Comparison of ENCODE assay signal across 8 mouse cellular contexts in genomic region chr8:46162953-46163869, GRCm38 (mm10). TPM values are rescaled to one million over a fixed set of nuclear protein-coding genes. Genes with fewer than 3 reads are reported as not detected.
A peak's percentile ranks its signal among the peaks of the same experiment; 100 is the strongest.
DNase-seq lines count a peak whose midpoint lies in the region; ATAC-seq and TF ChIP-seq lines count a peak whose summit lies in the region.

No protein-coding gene starts in this region.

- POLR2A ChIA-PET in Patski (lab: Charles Lee), result interaction anchor here (0.6 to 1.8 kb wide), 3 partner anchors 10 to 476 kb away, joined by 4 to 12 read pairs (median 4); partner anchors contain the start of gene Snx25

- peak; percentile 79 for DNase-seq in Patski (ENCODE audit: low read depth, low spot score)
- peak; percentile 98 to 99 for DNase-seq in cerebellum, postnatal 14 days
- peak; percentile 90 to 94 for DNase-seq in frontal cortex, postnatal 14 days (ENCODE audit: low spot score in 2 of 2)
- peak; percentile 96 for DNase-seq in hindbrain, embryonic 14.5 days (ENCODE audit: low spot score)
- DNase-seq in layer of hippocampus, postnatal 36 days, result peak; percentile 97
- peak; percentile 96 for DNase-seq in lung, postnatal 36 days
- peak; percentile 97 for DNase-seq in retina, postnatal 1 day
- DNase-seq in urinary bladder, adult 18-20 months (ENCODE audit: low spot score in 2 of 2), result peak; percentile 96 to 97

- no peak for TF ChIP-seq CTCF in Patski (IDR thresholded peaks at IDR 0.05)

- H3K27me3 ChIP-seq in Patski, result no peaks in the 10 kb centered on the region
- H3K27me3 ChIP-seq in hindbrain, embryonic 14.5 days (ENCODE audit: control insufficient read depth, insufficient read depth, low read length), result no peaks in the 10 kb centered on the region

- H3K9me3 ChIP-seq in hindbrain, embryonic 14.5 days (ENCODE audit: control insufficient read depth, low read length), result no peaks in the 10 kb centered on the region

- H3K9ac ChIP-seq in hindbrain, embryonic 14.5 days, result peak overlapping the region; percentile 65

- in situ Hi-C loops in Patski (cut with MboI; ENCODE audit: low pct_unique_long_range_greater_than_20kb), result no loop called here

- peaks cover 19% of the 10 kb centered on the region for H3K4me1 ChIP-seq in hindbrain, embryonic 14.5 days (replicated peaks; ENCODE audit: control insufficient read depth, insufficient read depth, low read length)

- WGBS in hindbrain, embryonic 14.5 days, result 2% methylated on average over 76 of the region's 77 CpGs

- peak overlapping the region; percentile 44 for H3K4me3 ChIP-seq in hindbrain, embryonic 14.5 days (replicated peaks; ENCODE audit: low read length)

- CTCF ChIA-PET in Patski (lab: Charles Lee), result interaction anchor here (1.4 kb wide), 1 partner anchor 10 kb away, joined by 4 read pairs; no protein-coding TSS in a partner anchor

- H3K36me3 ChIP-seq in hindbrain, embryonic 14.5 days (replicated peaks; ENCODE audit: control insufficient read depth, insufficient read depth), result no peaks in the 10 kb centered on the region

- peak overlapping the region; percentile 70 for H3K4me2 ChIP-seq in hindbrain, embryonic 14.5 days (replicated peaks)

- peak overlapping the region; percentile 78 for H3K27ac ChIP-seq in hindbrain, embryonic 14.5 days

- peak; percentile 98 for ATAC-seq in Patski
- peak; percentile 98 for ATAC-seq in hindbrain, embryonic 14.5 days (ENCODE audit: low FRiP score)

RNA-seq across cellular contexts. Expression of gene Snx25, which starts 11.3 kb away (rescaled TPM):
- 38.3 TPM for polyA plus RNA-seq in Patski (2021)
- 14.4 and 14.8 TPM in 2 replicates for polyA plus RNA-seq in hindbrain, embryonic 14.5 days (2014; fragmentation: Nextera tagmentation; extraction: Ambion mirVana)
- total RNA-seq in layer of hippocampus, postnatal 36 days (2021), result 10 to 100 TPM; 44.4 to 45.6 TPM

RNA-seq across cellular contexts. Expression of gene Cfap97, which starts 11.6 kb away (rescaled TPM):
- polyA plus RNA-seq in Patski (2021), result 22.0 TPM
- 23.7 and 24.5 TPM in 2 replicates for polyA plus RNA-seq in hindbrain, embryonic 14.5 days (2014; fragmentation: Nextera tagmentation; extraction: Ambion mirVana)
- 10 to 100 TPM; 23.8 to 24.6 TPM for total RNA-seq in layer of hippocampus, postnatal 36 days (2021)

RNA-seq across cellular contexts. Expression of gene Slc25a4, which starts 47.9 kb away (rescaled TPM):
- 650 TPM for polyA plus RNA-seq in Patski (2021)
- 971 and 973 TPM in 2 replicates for polyA plus RNA-seq in hindbrain, embryonic 14.5 days (2014; fragmentation: Nextera tagmentation; extraction: Ambion mirVana)
- 100 to 1,000 TPM; 537 to 580 TPM for total RNA-seq in layer of hippocampus, postnatal 36 days (2021)

Comparison
In these comparisons a context has a peak if more than half of its experiments do, and no peak if none do; other contexts are left out.
1. Peak in every context shown above with its lines: DNase-seq, ATAC-seq, H3K4me3 ChIP-seq and H3K27ac ChIP-seq.